Mouse (Mus musculus) spleen, adult 2 months (tissue): Measurements from ENCODE around the gene Apoa2. TPM values are rescaled to one million over a fixed set of nuclear protein-coding genes. Genes with fewer than 3 reads are reported as not detected.

Source experiments
- DNase-seq, 2 experiments: peaks; one replicate each; pipeline versions ENCODE4 v3.0.0 to v3.0.0-alpha.2; 2012 to 2021; ENCODE audit warnings: low spot score in 2 of 2, low read depth in 1 of 2
- H3K27ac ChIP-seq: fragments of 200-500 bp; 2 replicates; pipeline ENCODE4 v1.5.1; 2012; ENCODE audit warnings: low read length, inconsistent platforms; ENCODE audit not compliant: insufficient read depth
- H3K27me3 ChIP-seq: fragments of 200-500 bp; 2 replicates; pipeline ENCODE4 v1.6.1; 2012; ENCODE audit warnings: mild to moderate bottlenecking, moderate library complexity, low read length, inconsistent platforms; ENCODE audit not compliant: control insufficient read depth, insufficient read depth
- H3K36me3 ChIP-seq: fragments of 200-500 bp; 2 replicates; pipeline ENCODE4 v1.6.1; 2012; ENCODE audit warnings: mild to moderate bottlenecking, low read length, inconsistent platforms; ENCODE audit not compliant: control insufficient read depth, insufficient read depth
- H3K4me1 ChIP-seq: fragments of 200-500 bp; 2 replicates; pipeline ENCODE4 v1.6.1; 2011; ENCODE audit warnings: inconsistent platforms; ENCODE audit not compliant: control insufficient read depth, insufficient read depth, insufficient read length
- H3K4me3 ChIP-seq: fragments of 200-500 bp; 2 replicates; pipeline ENCODE4 v1.5.1; 2011; ENCODE audit warnings: mild to moderate bottlenecking, inconsistent platforms; ENCODE audit not compliant: insufficient read depth, insufficient read length; ENCODE audit errors: extremely low read depth
- CTCF ChIP-seq: fragments of 200-500 bp; IDR thresholded peaks from 2 replicates; pipeline ENCODE4 v1.5.1; 2011; ENCODE audit warnings: mild to moderate bottlenecking, inconsistent platforms; ENCODE audit not compliant: insufficient read depth, insufficient read length, insufficient replicate concordance; ENCODE audit errors: extremely low read depth
- POLR2A ChIP-seq: fragments of 200-500 bp; IDR thresholded peaks from 2 replicates; pipeline ENCODE4 v1.6.1; 2011; ENCODE audit warnings: low read depth, low read length, inconsistent platforms
- WGBS: fragments of 180-500 bp; shearing (Covaris S2); methylation state at CpG from one replicate; pipeline ENCODE4 v1.1.7; 2018; 5-methylcytosine and 5-hydroxymethylcytosine counted together
- polyA plus RNA-seq: library from polyadenylated mRNA; depleted of rRNA; stranded (reverse); fragments of >200 nt; gene quantifications from 2 replicates; pipeline ENCODE4 v1.2.3, GENCODE M21; 2012

The Apoa2 gene
- polyA plus RNA-seq, 1 experiment = 1.8 TPM

GRCm38 (mm10) chr1:171204249-171204644 is 20.6 kb upstream of the Apoa2 start:
- no peak for TF ChIP-seq CTCF
- TF ChIP-seq POLR2A = no peak
- Histone ChIP-seq H3K36me3 (no peaks in the 10 kb centered on the region), H3K4me1 (no peaks in the 10 kb centered on the region), H3K27ac (no peak overlapping the region), H3K4me3 (no peak overlapping the region), H3K27me3 (no peaks in the 10 kb centered on the region)
- no peak for DNase-seq
- 91% methylated on average over 7 of the region's 7 CpGs for WGBS

- Histone ChIP-seq H3K27me3 (no peaks in the 10 kb centered on the region), H3K4me3 (no peak overlapping the region), H3K4me1 (no peaks in the 10 kb centered on the region), H3K36me3 (no peaks in the 10 kb centered on the region), H3K27ac (no peak overlapping the region)
- TF ChIP-seq CTCF = no peak
- TF ChIP-seq POLR2A = no peak
- whole genome bisulfite sequencing = 72% methylated on average over 6 of the region's 6 CpGs
- DNase-seq = no peak
Measured at GRCm38 (mm10) chr1:171205704-171206493, 19.0 kb upstream of the Apoa2 start.

GRCm38 (mm10) chr1:171209409-171209808 is 15.4 kb upstream of the Apoa2 start:
- H3K36me3 ChIP-seq = no peaks in the 10 kb centered on the region
- no peaks in the 10 kb centered on the region for H3K4me1 ChIP-seq
- DNase-seq = no peak
- no peak overlapping the region for H3K27ac ChIP-seq
- H3K4me3 ChIP-seq = no peak overlapping the region
- H3K27me3 ChIP-seq = no peaks in the 10 kb centered on the region
- WGBS = 21% methylated on average over 4 of the region's 4 CpGs
- TF ChIP-seq POLR2A = no peak
- no peak for TF ChIP-seq CTCF

- Histone ChIP-seq H3K4me1 (no peaks in the 10 kb centered on the region), H3K27ac (no peak overlapping the region), H3K4me3 (no peak overlapping the region), H3K36me3 (no peaks in the 10 kb centered on the region), H3K27me3 (no peaks in the 10 kb centered on the region)
- WGBS = 84% methylated on average over 3 of the region's 3 CpGs
- no peak for TF ChIP-seq POLR2A
- DNase-seq = no peak
Measured at GRCm38 (mm10) chr1:171212854-171213253, 12.0 kb upstream of the Apoa2 start.

- H3K27me3 ChIP-seq = no peaks in the 10 kb centered on the region
- no peaks in the 10 kb centered on the region for H3K4me1 ChIP-seq
- 88% methylated on average over 10 of the region's 10 CpGs for WGBS
- no peak within 1 kb of the TSS for H3K4me3 ChIP-seq
- no peak within 1 kb of the TSS for H3K27ac ChIP-seq
- TF ChIP-seq CTCF (no peak), POLR2A (no peak)
- DNase-seq = no peak
- no peaks in the 10 kb centered on the region; the same call in 1 of the 2 replicates for H3K36me3 ChIP-seq
Measured at GRCm38 (mm10) chr1:171213801-171214496, 10.9 kb upstream of the Apoa2 start, which contains the start of gene Nr1i3. Gene Nr1i3, plus strand, starts transcription at chr1:171213970.

- no peak overlapping the region for H3K27ac ChIP-seq
- TF ChIP-seq POLR2A = no peak
- TF ChIP-seq CTCF = no peak
- H3K36me3 ChIP-seq = peaks cover 4% of the 10 kb centered on the region; the same call in 1 of the 2 replicates
- peaks cover 3% of the 10 kb centered on the region; the same call in 1 of the 2 replicates for H3K4me1 ChIP-seq
- no peak overlapping the region for H3K4me3 ChIP-seq
- WGBS = 85% methylated on average over 18 of the region's 18 CpGs
- DNase-seq = no peak
- H3K27me3 ChIP-seq = no peaks in the 10 kb centered on the region
Measured at GRCm38 (mm10) chr1:171216241-171216955, 8.5 kb upstream of the Apoa2 start.
